Mouse (Mus musculus) kidney, adult 11 months (tissue): Measurements from ENCODE around the gene Cbfa2t2.
"Not testable (repeated sequence)": the region's sequence is repeated elsewhere in the genome, so short reads cannot be mapped to it uniquely, and the experiment has no call there.

Experiments used
- DNase-seq: peaks from one replicate; pipeline ENCODE4 v3.0.0; 2022

Cbfa2t2 gene

GRCm38 (mm10) chr2:154474251-154475061 lies 38.2 kb downstream of the Cbfa2t2 start:
- no peak for DNase-seq

GRCm38 (mm10) chr2:154475062-154475349 lies 38.7 kb downstream of the Cbfa2t2 start:
- DNase-seq, result no peak

GRCm38 (mm10) chr2:154475861-154476260 lies 39.6 kb downstream of the Cbfa2t2 start:
- DNase-seq, result no peak

- DNase-seq, result no peak
Observed at GRCm38 (mm10) chr2:154477028-154477427, 40.7 kb downstream of the Cbfa2t2 start.

GRCm38 (mm10) chr2:154491788-154492187 lies 55.5 kb downstream of the Cbfa2t2 start:
- no peak for DNase-seq

- DNase-seq, result not testable (repeated sequence)
Observed at GRCm38 (mm10) chr2:154493559-154493958, 57.3 kb downstream of the Cbfa2t2 start.

GRCm38 (mm10) chr2:154495021-154495420 lies 58.7 kb downstream of the Cbfa2t2 start:
- DNase-seq, result no peak

GRCm38 (mm10) chr2:154498571-154498970 lies 62.3 kb downstream of the Cbfa2t2 start:
- DNase-seq, result no peak

- DNase-seq, result no peak
Observed at GRCm38 (mm10) chr2:154499717-154500247, 63.5 kb downstream of the Cbfa2t2 start.

- no peak for DNase-seq
Observed at GRCm38 (mm10) chr2:154500758-154501157, 64.5 kb downstream of the Cbfa2t2 start.

GRCm38 (mm10) chr2:154507076-154507475 lies 70.8 kb downstream of the Cbfa2t2 start:
- DNase-seq, result no peak

GRCm38 (mm10) chr2:154507566-154508283 lies 71.4 kb downstream of the Cbfa2t2 start:
- peak; percentile 21 for DNase-seq

GRCm38 (mm10) chr2:154508450-154508849 lies 72.2 kb downstream of the Cbfa2t2 start:
- DNase-seq, result no peak

- DNase-seq, result no peak
Observed at GRCm38 (mm10) chr2:154510141-154510540, 73.9 kb downstream of the Cbfa2t2 start.

GRCm38 (mm10) chr2:154516944-154517343 lies 80.7 kb downstream of the Cbfa2t2 start:
- DNase-seq, result no peak

GRCm38 (mm10) chr2:154517424-154517823 lies 81.1 kb downstream of the Cbfa2t2 start:
- no peak for DNase-seq

GRCm38 (mm10) chr2:154521449-154521848 lies 85.2 kb downstream of the Cbfa2t2 start:
- no peak for DNase-seq

GRCm38 (mm10) chr2:154522334-154522733 lies 86.1 kb downstream of the Cbfa2t2 start:
- DNase-seq, result no peak

GRCm38 (mm10) chr2:154525285-154525684 lies 89.0 kb downstream of the Cbfa2t2 start:
- no peak for DNase-seq

GRCm38 (mm10) chr2:154526531-154526930 lies 90.2 kb downstream of the Cbfa2t2 start:
- DNase-seq, result no peak

- DNase-seq, result no peak
Observed at GRCm38 (mm10) chr2:154532888-154533287, 96.6 kb downstream of the Cbfa2t2 start.

GRCm38 (mm10) chr2:154534704-154535270 lies 98.5 kb downstream of the Cbfa2t2 start:
- DNase-seq, result no peak

- no peak for DNase-seq
Observed at GRCm38 (mm10) chr2:154538310-154538709, 102.0 kb downstream of the Cbfa2t2 start.

- DNase-seq, result no peak
Observed at GRCm38 (mm10) chr2:154538710-154539109, 102.4 kb downstream of the Cbfa2t2 start.
